Mouse (Mus musculus): ENCODE results near the gene Akr1b3.
"Not testable (repeated sequence)": the region's sequence is repeated elsewhere in the genome, so short reads cannot be mapped to it uniquely, and the experiment has no call there.

Gene Akr1b3

DNA sequence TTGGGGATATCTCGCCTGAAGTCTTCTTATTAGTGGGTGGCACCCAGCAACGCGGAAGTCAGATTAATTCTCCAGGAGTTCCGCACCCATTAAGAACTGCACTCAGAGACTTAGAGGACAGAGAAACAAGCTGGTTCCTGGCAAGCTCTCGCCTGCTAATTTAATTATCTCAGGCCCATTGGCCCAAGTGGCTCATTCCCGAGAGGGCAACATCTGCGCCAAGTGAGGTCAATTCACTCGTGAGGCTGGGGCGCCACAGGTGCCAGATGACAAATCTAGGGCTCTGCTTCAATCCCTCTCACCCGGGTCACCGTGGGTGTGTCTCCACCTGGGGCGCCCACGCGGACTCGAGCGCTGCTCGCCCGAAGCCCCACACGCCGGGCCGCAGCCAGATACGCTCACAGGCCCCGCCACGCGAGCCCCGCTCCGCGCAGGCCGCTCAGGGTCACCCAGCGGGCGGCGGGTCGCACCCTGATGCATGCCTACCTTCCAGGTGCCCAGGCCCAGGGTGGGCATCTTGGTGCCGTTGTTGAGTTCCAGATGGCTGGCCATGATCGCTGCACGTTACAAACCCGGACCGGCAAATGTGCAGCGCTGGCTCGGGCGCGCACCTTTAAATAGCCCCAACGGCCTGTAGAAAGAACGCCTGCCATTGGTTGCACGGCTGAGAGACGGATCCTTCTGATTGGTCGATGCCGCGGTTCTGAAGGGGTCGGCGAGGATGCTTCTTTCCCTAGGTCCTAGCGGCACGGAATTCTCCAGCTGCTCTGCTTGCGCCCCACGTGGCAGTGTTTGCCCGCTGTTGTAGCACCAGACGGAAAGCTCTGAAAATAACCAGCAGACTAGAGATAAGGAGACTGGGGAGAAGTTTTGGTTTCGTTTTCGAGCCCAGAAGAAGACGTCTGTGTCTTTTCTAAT is at the start of gene Akr1b3:
Gene Akr1b3, minus strand, starts transcription at position 625 of the 918 bp plus-strand sequence.
- DNase-seq (ENCODE audit: low spot score) = peak; percentile 95

DNA sequence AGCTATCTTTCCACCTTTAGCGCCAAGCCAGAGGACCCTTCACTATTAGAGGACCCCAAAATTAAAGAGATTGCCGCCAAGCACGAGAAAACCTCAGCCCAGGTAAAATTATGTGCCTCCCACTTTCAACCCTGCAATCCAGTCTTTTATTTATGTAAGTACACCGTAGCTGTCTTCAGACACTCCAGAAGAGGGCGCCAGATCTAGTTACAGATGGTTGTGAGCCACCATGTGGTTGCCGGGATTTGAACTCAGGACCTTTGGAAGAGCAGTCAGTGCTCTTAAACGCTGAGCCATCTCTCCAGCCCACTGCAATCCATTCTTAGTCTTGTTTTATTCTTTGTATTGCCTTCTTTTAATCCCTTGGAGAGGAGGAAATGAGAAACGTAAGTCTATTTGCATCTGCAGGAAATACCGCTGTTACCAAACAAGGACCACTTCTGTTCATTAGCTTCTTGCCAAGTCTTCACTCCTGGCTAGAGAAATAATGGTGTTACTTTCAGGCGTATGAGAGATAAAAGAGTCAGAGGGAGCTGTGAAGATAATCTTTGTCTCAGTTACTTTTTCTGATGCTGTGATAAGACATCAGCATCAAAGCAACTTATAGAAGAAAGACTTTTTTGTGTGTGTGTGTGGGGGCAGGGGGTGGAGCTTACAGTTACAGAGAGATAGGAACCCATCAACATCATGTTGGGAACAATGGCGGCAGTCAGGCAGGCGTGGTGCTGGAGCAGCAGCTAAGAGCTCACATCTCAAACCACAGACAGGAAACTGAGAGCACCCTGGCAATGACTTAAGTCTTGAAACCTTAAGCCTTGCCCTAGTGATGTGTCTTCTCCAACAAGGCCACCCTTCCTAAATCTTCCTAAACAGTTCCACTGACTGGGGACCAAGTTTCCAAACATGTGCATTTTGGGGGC is 47.2 kb upstream of the Akr1b3 start:
- DNase-seq (ENCODE audit: low spot score) = no peak

DNA sequence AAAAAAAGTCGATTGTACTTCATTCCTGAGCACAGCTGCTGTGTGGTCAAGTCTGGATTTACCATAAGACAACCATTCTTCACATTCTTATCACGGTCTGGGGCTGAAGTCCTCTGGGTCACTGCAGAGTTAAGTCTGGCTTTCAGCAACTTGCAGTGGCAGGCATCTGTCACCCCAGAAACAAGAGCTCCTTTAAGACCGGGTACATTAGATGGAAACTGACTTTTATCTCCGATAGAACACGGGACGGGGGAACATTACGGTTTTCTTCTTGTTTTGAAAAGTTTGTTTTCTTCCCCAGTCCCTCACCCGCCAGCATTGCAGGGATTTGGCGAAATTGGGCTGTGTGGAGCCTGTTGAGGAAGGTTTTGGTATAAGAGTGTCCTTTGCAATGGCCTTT is 38.6 kb upstream of the Akr1b3 start:
- no peak for DNase-seq (ENCODE audit: low spot score)

DNA sequence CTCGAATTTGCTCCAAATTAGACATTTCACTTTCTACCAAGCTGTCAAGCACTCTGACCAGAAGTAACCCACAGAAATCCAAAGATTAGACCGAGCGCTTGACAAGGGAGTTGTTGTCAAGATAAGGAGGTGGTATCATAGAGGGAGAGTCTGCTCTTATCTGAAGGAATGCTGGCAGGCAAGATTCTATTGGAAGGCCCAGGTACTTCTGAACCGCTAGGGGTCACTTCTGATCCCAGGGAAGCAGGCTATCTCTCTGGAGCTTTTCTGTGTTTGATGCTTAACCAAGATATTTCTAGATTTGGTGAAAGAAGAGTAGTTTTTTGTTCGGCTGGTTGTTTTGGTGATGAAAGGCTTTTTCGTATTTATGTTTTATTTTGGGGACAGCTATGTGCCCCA is 38.1 kb upstream of the Akr1b3 start:
- no peak for DNase-seq (ENCODE audit: low spot score)

DNA sequence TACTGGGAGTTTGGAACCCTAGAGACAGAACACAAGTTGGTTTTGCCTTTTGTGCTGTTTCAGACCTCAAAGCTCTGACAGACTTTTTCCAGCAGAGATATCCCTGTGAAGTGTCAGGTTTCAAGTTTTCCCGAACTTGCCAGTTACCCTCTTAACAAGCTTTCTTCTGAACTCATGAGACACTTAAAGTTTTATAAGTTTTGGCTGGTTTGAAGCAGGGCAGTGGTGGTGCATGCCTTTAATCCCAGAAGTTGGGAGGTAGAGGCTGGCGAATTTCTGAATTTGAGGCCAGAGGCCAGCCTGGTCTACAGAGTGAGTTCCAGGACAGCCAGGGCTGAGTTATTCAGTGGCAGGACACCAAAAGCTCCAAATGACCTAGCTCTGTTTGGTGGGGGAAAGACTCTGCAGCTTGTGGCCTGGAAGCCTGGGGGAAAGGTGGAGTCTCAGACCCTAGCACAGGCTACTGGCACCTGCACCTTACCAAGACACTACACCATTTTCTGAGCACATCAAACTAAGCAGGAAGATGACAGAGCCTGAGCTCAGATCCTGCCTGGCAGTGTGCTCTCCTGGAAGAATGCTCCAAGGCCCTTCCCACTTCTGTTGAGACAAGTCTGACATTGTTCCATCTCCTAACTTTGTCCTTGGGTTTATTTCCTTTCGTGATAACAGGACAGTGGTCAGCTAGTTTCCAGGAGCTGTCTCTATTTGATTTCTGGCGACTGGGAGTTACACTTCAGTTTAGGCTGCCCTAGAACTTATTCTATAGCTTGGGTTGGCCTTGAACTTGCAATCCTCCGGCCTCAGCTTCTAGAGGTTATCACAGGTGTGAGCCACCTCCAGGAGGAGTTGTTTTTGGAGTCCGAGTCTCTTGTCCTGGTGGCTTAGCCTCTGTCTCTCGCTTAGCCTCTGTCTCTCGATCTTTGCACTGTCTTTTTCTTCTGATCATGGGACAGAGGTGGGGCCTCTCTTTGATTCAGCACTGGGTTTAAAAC is 37.4 kb upstream of the Akr1b3 start:
- DNase-seq (ENCODE audit: low spot score) = no peak

DNA sequence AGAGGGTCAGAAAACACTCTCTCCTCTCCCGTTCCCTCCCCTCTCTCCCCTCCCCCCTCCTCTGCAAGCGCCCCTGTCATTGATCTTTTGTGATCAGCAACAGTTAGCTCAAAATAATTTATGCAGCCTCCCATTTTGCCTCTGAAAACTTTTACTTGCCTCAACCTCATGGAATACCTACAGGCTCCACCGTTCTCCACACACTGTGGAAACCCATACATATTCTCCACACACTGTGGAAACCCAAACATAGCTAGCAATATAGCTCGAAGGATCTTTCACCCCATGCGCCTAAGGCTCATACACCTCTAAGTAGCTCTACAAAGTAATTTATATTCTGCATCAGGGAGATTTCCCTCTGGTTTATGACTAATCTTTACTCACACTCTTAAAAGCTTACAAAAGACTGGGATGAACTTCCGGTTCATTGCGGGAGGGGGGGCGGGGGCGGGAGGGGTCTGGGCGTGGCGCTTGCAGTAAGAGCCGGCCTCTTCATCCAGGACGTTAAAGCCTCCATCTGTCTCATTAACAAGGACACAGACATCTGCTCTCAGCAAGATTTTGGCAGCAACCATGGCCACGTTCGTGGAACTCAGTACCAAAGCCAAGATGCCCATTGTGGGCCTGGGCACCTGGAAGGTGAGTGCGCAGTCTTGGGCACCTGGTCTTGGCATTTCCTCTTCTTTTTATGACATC is 36.5 kb upstream of the Akr1b3 start, which contains the start of gene Akr1b8:
Gene Akr1b8, plus strand, starts transcription at position 462 of the 696 bp plus-strand sequence.
- DNase-seq (ENCODE audit: low spot score) = no peak

DNA sequence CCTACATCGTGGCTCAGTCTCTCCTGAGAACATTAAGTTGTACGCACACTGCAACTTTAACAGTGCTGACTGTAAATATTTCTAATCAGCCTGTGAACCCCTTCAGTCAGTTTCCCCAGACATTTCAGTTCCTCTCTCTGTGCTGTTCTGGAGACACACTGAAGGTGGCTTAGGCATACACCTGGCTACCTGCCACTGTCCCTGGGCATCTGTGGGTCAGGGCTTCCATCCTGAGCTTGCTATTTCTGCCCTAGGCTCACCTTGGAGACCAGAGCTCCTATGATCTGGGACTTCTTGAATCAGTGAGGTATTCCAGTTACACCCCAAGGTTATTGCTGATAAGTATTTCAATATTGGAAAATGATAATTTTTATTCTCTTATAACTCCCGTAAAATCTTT is 35.1 kb upstream of the Akr1b3 start:
- no peak for DNase-seq (ENCODE audit: low spot score)

DNA sequence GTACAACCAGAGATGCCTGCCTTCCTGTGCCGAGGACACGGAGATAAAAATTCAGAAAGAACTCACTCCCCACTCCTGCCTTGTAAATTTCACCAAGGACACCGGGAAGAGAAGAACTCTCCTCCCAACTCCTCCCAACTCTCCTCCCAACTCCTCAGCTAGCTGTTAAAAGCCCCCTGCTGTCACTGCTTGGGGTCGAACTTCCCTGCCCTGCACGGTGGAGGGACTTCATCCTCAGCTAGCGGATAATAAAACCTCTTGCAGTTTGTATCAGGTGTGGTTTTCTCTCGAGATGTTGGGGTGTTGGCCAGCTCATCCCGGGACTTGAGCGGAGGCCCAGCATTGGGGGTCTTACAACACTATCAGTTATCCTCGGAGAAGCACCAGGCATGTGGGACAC is 34.2 kb upstream of the Akr1b3 start:
- DNase-seq (ENCODE audit: low spot score) = not testable (repeated sequence)

DNA sequence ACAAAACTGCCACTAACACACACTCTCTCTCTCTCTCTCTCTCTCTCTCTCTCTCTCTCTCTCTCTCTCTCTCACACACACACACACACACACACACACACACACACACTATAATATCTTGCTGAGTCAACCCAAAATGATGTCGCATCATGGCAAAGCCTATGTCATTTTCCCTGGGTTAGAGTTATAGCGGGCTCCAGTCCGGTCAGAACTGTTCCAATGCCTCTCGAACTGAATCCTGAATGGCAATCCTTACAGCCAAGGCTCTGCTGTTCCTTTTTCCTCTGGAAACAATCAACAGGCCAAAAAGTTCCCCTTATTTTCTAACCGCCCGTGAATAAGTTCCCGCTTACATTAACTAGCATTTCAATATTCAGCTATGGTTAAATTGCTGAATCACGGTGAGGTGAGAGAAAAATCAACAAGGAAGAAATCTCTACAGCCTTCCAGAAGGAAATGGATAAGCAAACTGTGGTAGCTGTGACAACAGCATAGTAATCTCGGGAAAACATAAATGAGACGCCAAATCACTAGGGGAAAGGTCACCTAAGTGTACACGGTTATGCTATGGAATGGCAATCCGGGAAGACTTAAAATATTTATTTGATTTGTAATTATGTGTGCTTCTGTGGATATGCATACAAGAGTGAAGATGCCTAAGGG is 32.9 kb upstream of the Akr1b3 start:
- DNase-seq (ENCODE audit: low spot score) = no peak

DNA sequence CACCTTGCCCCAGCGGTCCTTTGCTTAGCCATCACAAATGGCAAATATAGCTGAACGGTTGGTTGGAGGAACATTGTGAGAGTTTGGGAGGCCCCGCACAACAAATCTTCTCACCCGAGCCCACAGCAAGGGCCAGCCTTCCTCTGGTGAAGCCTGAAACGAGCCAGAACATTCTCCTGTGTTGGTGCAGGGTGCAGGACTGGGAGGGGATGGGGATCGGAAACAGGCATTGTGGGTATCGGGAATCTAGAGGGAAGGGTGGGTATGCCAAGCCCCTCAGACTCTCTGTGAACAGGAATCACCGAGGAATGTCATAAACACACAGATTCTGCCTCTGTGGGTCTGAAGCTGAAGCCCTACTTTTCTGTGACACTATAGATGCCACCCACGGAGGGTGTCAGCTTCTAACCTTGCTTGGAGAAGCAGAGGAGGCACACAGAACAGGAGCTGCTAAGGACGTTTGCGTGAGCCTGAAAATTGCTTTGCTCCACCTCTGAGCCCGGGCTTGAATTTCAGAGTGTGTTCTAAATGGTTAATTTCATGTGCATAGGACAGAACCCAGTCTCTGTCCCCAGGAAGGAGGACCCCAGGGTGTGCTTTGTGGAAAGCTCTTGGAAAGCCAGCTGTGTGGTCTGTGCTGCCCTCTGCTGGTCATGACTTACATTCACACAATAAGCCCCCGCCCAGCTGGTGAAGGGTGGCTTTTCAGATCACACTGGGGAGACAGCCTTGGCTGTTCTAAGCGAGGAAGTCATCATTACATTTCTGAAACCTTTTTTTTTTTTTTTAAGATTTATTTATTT is 29.0 kb upstream of the Akr1b3 start:
- peak; percentile 36 for DNase-seq (ENCODE audit: low spot score)

DNA sequence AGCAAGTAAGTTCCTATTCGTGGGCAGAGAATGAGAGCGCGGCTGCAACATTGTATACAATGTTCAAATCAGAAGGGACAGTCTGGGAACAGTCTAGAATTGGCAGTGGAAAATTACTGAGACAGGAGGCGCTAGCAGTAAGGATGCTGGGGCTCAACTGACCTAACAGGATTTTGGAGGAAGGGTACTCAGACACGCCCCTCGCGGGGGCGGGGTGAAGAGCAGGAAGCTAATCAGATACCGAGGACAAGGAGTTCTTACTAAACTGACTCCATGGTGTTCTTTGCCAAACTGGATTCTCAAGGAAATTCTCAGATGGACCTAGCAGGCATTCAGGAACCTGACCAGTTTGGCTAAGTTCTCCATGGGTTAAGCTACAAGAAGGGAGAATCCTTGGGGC is 27.7 kb upstream of the Akr1b3 start:
- DNase-seq (ENCODE audit: low spot score) = no peak

DNA sequence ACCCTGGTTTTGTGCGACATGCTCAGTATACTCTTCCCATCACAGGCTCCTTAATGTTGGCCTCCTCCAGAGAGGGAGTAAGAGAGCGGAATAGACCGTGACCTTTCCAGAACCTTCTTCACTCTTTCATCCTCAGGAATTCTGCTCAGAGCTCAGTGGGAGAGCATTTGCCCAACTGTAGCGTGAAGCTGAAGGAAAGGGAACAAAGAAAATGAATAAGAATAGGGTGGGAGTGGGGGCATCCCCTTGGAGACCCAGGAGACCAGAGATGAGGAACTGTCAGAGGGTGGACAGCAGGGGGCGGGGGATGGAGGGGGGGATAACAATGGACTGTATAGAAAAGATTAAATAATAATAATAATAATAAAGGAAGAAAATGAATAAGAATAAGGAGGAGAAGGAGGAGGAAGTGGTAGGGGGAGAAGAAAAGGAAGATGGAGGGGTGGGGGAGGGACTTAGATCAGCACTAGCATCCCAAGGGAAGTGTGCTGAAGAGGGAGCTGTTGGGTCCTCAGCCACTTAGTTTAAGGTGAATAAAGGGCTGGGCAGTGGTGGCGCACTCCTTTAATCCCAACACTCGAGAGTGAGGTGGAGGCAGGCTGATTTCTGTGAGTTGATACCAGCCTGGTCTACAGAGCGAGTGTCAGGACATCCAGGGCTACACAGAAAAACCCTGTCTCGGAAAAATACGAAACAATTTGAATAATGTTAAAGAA is 27.0 kb upstream of the Akr1b3 start:
- DNase-seq (ENCODE audit: low spot score) = no peak

DNA sequence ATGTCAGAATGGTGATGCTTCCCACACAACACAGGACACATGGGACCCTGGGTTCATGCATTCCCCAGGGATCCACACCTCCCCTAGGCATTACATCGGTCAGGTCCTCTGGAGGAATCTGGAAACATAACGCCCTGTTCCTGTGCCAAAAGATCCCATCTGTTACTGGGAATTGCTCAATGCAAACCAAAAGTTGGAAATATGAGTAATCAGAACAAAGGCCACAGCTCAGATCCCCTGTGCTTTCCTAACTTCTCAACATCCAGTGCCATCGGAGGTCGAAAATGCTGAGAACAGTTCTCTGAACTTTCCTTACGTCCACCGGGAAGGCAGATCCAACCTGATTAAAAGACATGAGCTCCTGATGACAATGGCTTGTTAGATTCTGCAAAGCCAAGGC is 26.1 kb upstream of the Akr1b3 start:
- DNase-seq (ENCODE audit: low spot score) = no peak

DNA sequence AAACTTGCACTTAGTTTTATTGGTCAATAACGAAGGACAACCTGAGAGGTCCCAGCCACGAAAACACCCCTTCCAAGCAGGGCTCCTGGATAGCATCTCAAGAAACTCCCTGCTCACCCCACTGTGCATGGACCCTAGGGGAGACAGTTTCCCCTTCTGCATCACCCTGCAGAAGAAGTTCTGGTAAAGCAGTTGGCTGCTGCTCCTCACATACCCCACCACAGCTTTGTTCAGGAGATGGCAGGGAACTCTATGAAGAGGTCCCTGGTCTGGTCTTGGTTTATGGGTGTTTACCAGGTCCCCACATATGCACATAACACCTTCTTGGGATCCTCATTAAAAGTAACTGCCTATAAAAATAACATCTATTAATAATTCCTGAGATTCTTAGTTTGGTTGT is 25.2 kb upstream of the Akr1b3 start:
- no peak for DNase-seq (ENCODE audit: low spot score)

DNA sequence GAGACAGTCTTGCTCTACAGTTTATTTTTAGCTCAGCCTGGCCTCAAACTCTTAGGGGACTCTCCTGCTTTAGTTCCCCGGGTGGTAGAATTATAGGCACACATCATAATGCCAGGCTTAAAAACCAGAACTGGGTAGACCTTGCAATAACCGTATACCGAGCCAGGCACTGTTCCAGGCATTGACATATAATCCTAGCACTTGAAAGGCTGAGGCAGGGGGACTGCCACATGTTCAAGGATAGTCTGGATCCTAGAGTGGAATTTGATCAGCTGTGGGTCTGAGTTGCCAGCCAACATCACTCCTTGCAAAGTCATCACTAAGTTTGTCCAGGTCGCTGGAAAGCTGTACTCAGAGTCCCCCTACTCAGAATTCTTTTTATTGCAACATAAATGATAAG is 24.7 kb upstream of the Akr1b3 start:
- no peak for DNase-seq (ENCODE audit: low spot score)

DNA sequence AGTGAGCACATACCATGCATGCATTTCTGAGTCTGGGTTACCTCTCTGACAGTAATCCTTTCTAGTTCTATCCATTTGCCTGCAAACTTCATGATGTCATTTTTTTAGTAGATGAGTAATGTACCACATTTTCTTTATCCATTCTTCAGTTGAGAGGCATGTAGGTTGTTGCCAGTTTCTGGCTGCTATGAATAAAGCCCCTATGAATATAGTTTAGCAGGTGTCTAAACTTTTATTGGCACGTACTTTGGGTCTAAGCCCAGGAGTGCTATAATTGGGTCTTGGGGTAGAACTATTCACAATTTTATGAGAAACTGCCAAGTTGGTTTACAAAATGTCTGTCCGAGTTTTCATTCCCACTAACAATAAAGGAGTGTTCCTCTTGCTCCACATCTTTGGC is 20.5 kb upstream of the Akr1b3 start:
- no peak for DNase-seq (ENCODE audit: low spot score)

DNA sequence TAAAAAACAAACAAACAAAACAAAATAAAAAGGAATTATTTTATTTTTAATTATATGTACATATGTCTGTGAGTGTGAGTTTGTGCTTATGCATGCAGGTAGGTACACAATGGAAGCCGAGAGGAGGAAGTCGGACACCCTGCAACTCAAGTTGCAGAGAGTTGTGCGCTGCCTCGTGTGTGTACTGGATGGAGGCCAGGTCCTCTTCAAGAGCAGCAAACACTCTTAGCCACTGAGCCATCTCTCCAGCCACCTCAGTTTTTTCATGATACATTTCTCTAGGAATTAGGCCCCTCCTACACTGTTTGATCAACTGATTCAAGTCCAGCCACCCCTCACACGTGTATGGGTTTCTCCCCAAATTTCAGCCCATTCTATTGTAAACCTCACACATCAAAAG is 17.4 kb upstream of the Akr1b3 start:
- no peak for DNase-seq (ENCODE audit: low spot score)

DNA sequence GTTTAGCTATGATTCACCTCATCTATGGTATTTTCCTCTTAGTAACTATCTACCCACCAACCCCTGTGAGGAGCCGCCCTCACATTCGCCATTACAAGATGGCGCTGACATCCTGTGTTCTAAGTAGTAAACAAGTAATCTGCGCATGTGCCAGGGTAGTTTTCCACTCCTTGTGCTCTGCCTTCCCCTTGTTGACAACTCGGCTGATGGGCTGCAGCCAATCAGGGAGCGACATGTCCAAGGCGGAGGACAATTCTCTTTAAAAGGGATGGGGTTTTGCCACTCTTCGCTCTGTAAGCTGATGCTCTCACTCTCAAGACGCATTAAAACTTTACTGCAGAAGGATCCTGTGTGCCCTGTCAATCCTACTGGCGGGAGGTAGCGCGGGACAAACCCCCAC is 14.5 kb upstream of the Akr1b3 start:
- DNase-seq (ENCODE audit: low spot score) = not testable (repeated sequence)

DNA sequence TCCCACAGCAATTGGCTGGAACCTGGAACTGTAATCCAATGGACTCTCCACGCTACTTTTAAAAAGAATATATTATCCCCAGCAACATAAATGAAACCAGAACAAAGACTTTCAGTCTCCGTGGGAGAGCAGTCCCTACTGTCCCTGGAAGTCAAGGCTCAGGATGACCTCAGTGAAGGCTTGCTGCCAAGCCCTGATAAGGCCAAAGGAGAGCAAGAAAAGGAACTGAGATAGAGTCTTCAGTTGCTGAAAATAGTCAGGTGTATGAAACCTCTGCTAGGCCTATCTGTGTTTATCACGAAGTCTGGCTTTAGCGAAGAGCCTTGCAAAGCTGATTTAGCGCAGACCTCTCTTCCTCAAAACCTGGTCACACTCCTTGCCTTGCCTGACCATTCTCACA is 14.1 kb upstream of the Akr1b3 start:
- DNase-seq (ENCODE audit: low spot score) = no peak

All from ovary, adult 18-20 months (tissue).